Mouse (Mus musculus) heart, embryonic 11.5 days (tissue): Measurements from ENCODE around the gene Mycl. TPM values are rescaled to one million over a fixed set of nuclear protein-coding genes. Genes with fewer than 3 reads are reported as not detected.
A peak's percentile ranks its signal among the peaks of the same experiment; 100 is the strongest.

Experiments
- ATAC-seq: fragments of 200-750 bp; cut with Nextera tagmentation; replicated peaks from 2 replicates; pipeline ENCODE4 v1.8.0; 2017; ENCODE audit warnings: moderate library complexity; ENCODE audit not compliant: insufficient number of reproducible peaks, low FRiP score, low TSS enrichment
- H3K27ac ChIP-seq: fragments of 300-500 bp; sonication (generic); 2 replicates; pipeline ENCODE4 v1.5.1; 2014; ENCODE audit warnings: mild to moderate bottlenecking, low read depth, low read length
- H3K27me3 ChIP-seq: fragments of 300-500 bp; sonication (generic); 2 replicates; pipeline ENCODE4 v1.6.1; 2014; ENCODE audit warnings: mild to moderate bottlenecking, low read length, mixed read lengths; ENCODE audit not compliant: control insufficient read depth, insufficient read depth
- H3K36me3 ChIP-seq: fragments of 300-500 bp; sonication (generic); 2 replicates; pipeline ENCODE4 v1.6.1; 2014; ENCODE audit warnings: mild to moderate bottlenecking, low read length, moderate library complexity, mixed read lengths; ENCODE audit not compliant: control insufficient read depth, insufficient read depth
- H3K4me1 ChIP-seq: fragments of 300-500 bp; sonication (generic); 2 replicates; pipeline ENCODE4 v1.6.1; 2014; ENCODE audit warnings: low read length; ENCODE audit not compliant: control insufficient read depth, insufficient read depth
- H3K4me2 ChIP-seq: fragments of 300-500 bp; sonication (generic); 2 replicates; pipeline ENCODE4 v1.6.1; 2014; ENCODE audit warnings: mild to moderate bottlenecking, moderate library complexity
- H3K4me3 ChIP-seq: fragments of 300-500 bp; sonication (generic); 2 replicates; pipeline ENCODE4 v1.5.1; 2014; ENCODE audit warnings: low read depth, low read length
- H3K9ac ChIP-seq: fragments of 300-500 bp; sonication (generic); 2 replicates; pipeline ENCODE4 v1.6.1; 2014; ENCODE audit warnings: mild to moderate bottlenecking, low read depth, low read length, moderate library complexity
- H3K9me3 ChIP-seq: fragments of 300-500 bp; sonication (generic); replicated peaks from 2 replicates; pipeline ENCODE4 v1.6.1; 2016; ENCODE audit warnings: low read length; ENCODE audit not compliant: control insufficient read depth
- WGBS: fragments of 180-500 bp; shearing (Covaris S2); extraction: QIAGEN DNeasy Blood & Tissue Kit; methylation state at CpG from one replicate; pipeline ENCODE4 v1.1.7; 2014; ENCODE audit not compliant: insufficient replicate concordance; 5-methylcytosine and 5-hydroxymethylcytosine counted together
- polyA plus RNA-seq: library from polyadenylated mRNA; unstranded; fragments of >200 nt; fragmentation: Nextera tagmentation; extraction: Ambion mirVana; gene quantifications from 2 replicates; pipeline ENCODE4 v1.2.1, GENCODE M21; 2014

The Mycl gene
- 1.8 and 2.1 TPM in 2 replicates for polyA plus RNA-seq

DNA sequence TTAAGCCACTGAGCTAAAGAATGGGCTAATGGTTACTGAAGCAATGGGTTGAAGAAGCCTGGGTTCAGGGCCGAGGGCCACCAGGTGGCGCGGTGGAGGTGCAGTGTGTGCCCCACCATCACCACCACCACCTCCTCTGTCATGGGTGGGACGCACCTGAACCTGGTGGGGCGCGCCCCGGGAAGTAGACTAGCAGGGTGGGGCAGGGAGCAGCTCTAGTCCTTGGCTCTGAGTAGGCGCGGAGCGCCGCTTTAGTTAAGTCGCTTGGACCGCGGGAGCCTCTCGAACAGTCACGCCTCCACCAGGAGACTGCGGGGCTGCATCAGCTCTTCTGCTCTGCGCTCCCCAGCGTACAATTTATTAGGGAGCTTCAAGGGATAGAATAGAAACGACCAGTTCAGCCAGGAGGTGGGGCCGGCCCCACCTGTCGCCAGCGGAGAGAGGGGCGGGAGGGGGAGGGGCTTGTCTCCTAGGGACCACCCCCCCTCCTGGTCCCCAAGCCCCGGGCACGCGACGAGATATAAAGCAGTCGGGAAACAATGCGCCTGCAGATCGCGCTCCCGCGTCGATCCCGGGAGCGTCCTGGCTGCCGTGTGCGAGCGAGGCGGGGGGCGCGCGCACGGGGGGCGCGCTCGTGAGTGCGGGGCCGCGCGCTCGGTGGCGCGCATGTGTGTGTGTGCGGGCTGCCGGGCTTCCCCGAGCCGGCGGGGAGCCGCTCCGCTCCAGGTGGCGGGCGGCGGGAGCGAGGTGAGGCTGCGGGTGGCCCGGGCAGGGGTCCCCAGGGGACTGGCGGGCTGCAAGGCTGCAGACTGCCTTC, at the start of gene Mycl:
Gene Mycl (plus strand): TSS at position 249 of the 817 bp plus-strand sequence.
- no peaks in the 10 kb centered on the region; the same call in 1 of the 2 replicates for H3K4me1 ChIP-seq
- under 1% methylated on average over 46 of the region's 69 CpGs for WGBS
- no peaks in the 10 kb centered on the region for H3K9me3 ChIP-seq
- H3K4me3 ChIP-seq: peak within 1 kb of the TSS; percentile 55
- peak; percentile 62 for ATAC-seq
- H3K4me2 ChIP-seq: peak within 1 kb of the TSS; percentile 99
- peak within 1 kb of the TSS; percentile 66 for H3K9ac ChIP-seq
- no peaks in the 10 kb centered on the region for H3K36me3 ChIP-seq
- peaks cover 43% of the 10 kb centered on the region for H3K27me3 ChIP-seq
- no peak within 1 kb of the TSS for H3K27ac ChIP-seq

DNA sequence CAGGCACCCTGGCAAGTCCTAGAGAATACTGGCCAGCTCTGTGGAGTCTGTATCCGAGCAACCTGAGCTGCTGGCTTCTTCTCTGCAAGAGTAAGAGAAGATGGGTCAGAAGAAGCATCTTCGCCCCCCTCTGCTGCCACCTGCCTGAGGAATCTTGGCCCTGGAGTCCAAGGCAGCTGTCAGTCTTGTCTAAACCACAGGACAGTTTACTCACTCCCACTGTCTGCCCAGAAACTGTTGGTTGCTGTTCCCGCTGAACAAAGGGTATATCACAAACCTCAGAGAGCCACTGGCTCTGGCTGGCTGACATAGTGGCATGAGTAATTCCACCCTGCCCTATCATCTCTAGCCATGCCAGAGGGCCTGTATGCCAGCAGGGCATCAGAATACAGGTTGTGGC, 48.2 kb upstream of the Mycl start:
- Histone ChIP-seq H3K9ac (no peak overlapping the region), H3K27ac (no peak overlapping the region), H3K4me1 (no peaks in the 10 kb centered on the region), H3K27me3 (no peaks in the 10 kb centered on the region; the same call in 1 of the 2 replicates), H3K36me3 (no peaks in the 10 kb centered on the region), H3K4me2 (no peak overlapping the region), H3K9me3 (no peaks in the 10 kb centered on the region), H3K4me3 (no peak overlapping the region)
- no peak for ATAC-seq
- WGBS: 80% methylated on average over 3 of the region's 3 CpGs

DNA sequence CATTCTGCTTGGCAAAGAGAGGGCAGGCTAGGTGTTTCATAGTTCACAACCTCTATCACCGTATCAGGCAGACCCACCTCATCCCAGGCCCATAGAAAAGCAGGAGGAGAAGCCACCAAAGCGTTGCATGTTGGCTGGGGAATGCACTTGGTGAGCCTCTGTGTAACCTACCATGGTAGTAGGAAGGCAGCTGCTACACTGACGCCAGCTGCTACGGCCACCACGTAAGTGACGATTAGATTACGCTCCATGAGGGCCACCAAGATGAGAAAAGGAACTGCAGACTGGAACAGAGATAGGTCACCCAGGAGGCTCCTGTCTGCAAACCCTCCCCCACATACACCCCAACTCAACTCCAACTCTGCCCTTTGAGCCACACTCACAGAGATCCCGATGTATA, 46.4 kb upstream of the Mycl start:
- Histone ChIP-seq H3K27ac (no peak overlapping the region), H3K9me3 (no peaks in the 10 kb centered on the region), H3K4me3 (no peak overlapping the region), H3K4me1 (no peaks in the 10 kb centered on the region), H3K9ac (no peak overlapping the region), H3K36me3 (no peaks in the 10 kb centered on the region), H3K27me3 (no peaks in the 10 kb centered on the region), H3K4me2 (no peak overlapping the region)
- no peak for ATAC-seq
- 82% methylated on average over 8 of the region's 8 CpGs for WGBS

DNA sequence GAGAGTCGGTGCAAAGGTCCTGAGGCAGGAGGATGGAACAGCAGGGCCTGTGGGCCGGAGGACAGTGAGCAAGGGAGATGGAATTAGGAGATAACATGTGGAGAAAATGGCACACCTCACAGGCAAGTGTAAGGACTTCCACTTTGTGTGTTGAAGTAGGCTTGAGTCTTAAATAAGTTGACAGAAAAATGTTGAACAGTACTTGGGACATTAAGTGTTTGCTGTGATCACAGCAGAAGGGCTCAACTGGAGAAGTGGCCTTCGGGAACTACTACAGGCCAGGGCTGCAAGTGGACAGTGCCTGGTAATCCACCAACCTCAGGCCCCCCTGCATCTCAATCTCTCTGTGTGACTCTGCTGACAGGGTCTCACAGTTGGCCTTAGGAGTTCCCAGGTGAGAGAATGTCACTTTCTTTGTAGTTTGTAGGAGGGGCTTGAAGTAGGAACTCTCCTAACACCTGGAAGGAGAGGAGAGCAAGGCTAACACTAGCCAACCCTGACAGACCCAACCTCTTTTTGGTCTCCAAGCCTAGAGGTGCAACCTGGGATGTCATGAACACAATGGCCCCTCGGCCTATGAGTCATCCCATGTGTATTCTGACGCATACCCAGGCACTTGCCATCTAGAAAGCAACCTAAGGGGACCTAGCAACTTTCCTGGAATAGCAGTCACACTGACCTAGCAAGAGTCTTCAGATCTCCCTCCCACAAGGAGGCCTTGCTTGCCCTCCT, 40.6 kb upstream of the Mycl start:
- ATAC-seq: no peak
- Histone ChIP-seq H3K4me1 (peaks cover 9% of the 10 kb centered on the region), H3K9ac (peak overlapping the region; percentile 56), H3K9me3 (no peaks in the 10 kb centered on the region), H3K36me3 (no peaks in the 10 kb centered on the region), H3K27ac (no peak overlapping the region), H3K4me2 (peak overlapping the region; percentile 60), H3K27me3 (peaks cover 15% of the 10 kb centered on the region), H3K4me3 (peak overlapping the region; percentile 22)
- WGBS: 56% methylated on average over 5 of the region's 5 CpGs

- peak; percentile 90 for ATAC-seq
- Histone ChIP-seq H3K4me3 (peak overlapping the region; percentile 22), H3K36me3 (no peaks in the 10 kb centered on the region), H3K4me1 (peaks cover 9% of the 10 kb centered on the region), H3K27ac (no peak overlapping the region), H3K27me3 (peaks cover 18% of the 10 kb centered on the region), H3K9me3 (no peaks in the 10 kb centered on the region), H3K9ac (peak overlapping the region; percentile 56), H3K4me2 (peak overlapping the region; percentile 60)
- WGBS: 10% methylated on average over 17 of the region's 17 CpGs
These were observed 39.9 kb upstream of the Mycl start for GRCm38 (mm10) chr4:122955412-122956136.

- no peak overlapping the region for H3K27ac ChIP-seq
- H3K36me3 ChIP-seq: no peaks in the 10 kb centered on the region
- ATAC-seq: no peak
- no peak overlapping the region for H3K4me2 ChIP-seq
- H3K27me3 ChIP-seq: peaks cover 22% of the 10 kb centered on the region
- H3K9ac ChIP-seq: no peak overlapping the region
- no peaks in the 10 kb centered on the region for H3K9me3 ChIP-seq
- no peak overlapping the region for H3K4me3 ChIP-seq
- 69% methylated on average over 5 of the region's 6 CpGs for WGBS
- H3K4me1 ChIP-seq: peaks cover 15% of the 10 kb centered on the region
These were observed 39.2 kb upstream of the Mycl start for GRCm38 (mm10) chr4:122956301-122956700.

- Histone ChIP-seq H3K4me1 (peaks cover 24% of the 10 kb centered on the region), H3K27me3 (peaks cover 37% of the 10 kb centered on the region), H3K4me2 (no peak overlapping the region), H3K4me3 (no peak overlapping the region), H3K36me3 (no peaks in the 10 kb centered on the region), H3K9me3 (no peaks in the 10 kb centered on the region), H3K27ac (no peak overlapping the region), H3K9ac (no peak overlapping the region)
- ATAC-seq: no peak
- WGBS: 71% methylated on average over 6 of the region's 6 CpGs
These were observed 36.9 kb upstream of the Mycl start for GRCm38 (mm10) chr4:122958491-122959031.

DNA sequence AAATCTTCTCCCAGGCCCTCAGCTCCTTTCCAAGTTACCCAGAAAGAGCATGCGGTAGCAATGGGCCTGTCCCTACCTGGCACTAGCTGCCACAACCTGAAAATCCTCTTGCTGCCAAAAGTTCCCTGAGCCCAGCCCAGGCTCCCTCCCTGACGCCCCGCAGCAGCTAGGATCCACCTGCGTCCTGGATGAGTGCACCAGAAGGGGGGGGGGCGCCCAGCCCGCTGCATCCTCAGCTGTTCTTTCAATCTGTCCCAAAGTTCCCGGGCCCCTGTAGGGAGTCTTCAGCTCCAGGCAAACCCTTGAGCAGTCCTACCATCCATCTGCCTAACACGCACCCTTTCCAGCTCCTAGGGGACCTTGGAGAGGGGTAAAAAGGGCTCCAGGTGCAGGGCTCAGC, 35.6 kb upstream of the Mycl start:
- peaks cover 24% of the 10 kb centered on the region for H3K4me1 ChIP-seq
- 9% methylated on average over 7 of the region's 8 CpGs for WGBS
- H3K4me2 ChIP-seq: peak overlapping the region; percentile 82
- no peak for ATAC-seq
- H3K27ac ChIP-seq: no peak overlapping the region
- no peaks in the 10 kb centered on the region for H3K9me3 ChIP-seq
- peaks cover 41% of the 10 kb centered on the region for H3K27me3 ChIP-seq
- peak overlapping the region; percentile 51 for H3K4me3 ChIP-seq
- no peak overlapping the region for H3K9ac ChIP-seq
- no peaks in the 10 kb centered on the region for H3K36me3 ChIP-seq
